Mouse (Mus musculus): Measurements from ENCODE around the gene Acbd6.

Acbd6 gene

DNA sequence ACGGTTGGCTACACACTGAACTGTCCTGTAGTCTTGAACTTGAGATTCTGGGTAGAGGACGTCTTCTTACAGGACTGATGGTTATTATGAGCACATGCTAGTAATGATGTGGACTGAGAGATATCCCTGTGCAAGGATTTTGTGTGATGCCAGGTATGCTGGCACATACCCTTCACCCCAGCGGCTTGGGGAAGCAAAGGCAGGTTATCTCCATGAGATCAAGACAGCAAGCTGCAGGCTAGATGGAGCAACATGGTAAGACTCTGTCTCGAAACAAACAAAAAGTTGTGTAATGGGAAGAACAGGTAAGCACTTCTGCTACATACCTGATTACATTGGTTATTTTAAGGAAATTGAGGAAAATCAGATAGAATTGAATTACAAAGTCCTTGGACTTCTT lies 2.1 kb downstream of the Acbd6 start:
- no peak for DNase-seq (ENCODE audit: low read depth in 1 of 2, low spot score in 2 of 2)

DNA sequence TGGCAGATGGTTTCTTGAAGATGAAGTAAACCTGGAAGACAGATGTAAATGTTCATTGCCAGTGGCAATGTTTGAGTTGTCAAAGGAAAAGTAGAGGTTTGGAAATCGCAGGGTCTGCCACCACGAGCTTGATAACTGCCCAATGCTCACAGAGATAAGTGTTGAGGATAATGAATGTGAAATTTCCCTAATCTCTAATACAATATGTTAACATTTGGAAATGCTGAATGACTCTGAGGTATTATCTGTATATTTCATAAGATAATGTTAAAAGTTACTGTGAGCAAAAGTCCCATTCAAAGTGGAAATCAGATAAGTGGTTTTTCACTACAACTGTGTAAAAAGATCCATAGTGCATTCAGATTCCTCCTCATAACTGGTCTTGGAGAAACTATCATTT lies 2.8 kb downstream of the Acbd6 start:
- DNase-seq (ENCODE audit: low read depth in 1 of 2, low spot score in 2 of 2): no peak

DNA sequence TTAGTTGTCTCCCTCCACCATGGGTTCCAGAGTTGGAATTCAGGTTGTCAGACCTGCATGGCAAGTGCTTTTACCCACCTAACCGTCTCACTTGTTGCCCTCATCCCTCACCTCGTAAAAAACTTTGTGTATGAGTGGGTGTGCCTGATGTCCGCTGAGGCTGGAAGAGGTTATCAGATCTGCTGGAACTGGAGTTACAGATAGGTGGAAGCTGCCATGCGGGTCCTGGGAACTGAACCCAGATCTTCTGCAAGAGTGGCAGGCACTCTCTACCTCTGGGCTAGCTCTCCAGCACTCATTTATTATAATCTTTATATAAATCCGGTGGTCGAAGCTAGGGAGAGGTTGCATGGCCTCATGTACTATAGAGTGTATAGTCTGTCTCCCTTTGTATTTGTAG lies 4.3 kb downstream of the Acbd6 start:
- DNase-seq (ENCODE audit: low read depth in 1 of 2, low spot score in 2 of 2): no peak

DNA sequence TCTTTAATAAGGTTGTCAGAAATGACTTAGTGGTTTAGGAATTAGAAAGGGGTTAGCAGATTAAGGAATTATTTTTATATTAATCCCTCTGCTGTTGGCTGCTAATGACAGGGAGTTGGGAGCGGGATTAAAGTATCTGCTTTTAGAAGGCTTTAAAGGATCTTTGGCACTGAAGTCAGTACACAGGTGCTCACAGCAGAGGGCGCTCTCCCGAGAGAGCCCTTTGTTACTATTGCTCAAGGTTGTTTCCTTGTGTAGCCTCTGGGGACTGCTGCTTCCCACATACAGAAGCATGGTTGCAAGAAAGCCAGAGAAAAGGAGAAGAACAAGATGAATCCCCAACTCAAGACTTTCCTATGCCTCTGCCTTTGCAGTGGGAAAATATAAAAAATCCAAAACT lies 6.8 kb downstream of the Acbd6 start:
- DNase-seq (ENCODE audit: low read depth in 1 of 2, low spot score in 2 of 2): no peak

DNA sequence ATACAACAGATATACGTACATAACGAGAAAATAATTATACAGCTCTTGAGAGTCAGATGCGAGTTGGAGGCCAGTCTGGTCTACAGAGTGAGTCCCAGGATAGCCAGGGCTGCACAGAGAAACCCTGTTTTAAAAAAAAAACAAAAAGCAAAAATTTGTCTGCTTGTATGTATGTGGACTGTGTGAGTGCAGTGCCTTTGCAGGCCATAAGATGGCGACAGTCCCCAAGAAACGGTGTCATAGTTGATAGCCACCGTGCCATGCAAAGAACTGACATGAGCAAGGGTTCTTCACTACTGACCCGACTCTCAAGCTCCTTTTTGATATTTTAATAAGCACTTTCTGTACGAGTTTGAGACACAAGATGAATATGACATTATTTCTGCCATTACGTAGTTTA lies 10.2 kb downstream of the Acbd6 start:
- no peak for DNase-seq (ENCODE audit: low read depth in 1 of 2, low spot score in 2 of 2)

DNA sequence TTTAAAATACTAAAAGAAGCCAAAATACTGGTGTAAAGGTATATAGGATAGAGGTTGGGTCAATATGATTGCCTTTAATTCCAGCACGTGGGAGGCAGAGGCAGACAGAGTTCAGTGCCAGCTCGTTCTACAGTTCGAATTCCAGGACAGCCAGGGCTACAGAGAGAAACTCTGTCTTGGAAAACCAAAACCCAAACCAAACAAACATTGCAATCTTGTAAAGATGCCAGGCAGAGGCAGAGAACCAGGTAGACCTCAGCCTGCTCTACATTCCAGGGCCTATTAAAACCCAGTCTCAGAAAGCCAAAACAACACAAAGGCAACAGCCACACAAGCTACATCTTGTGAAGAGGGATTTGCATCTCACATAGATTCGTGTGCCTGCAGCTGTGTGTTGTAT lies 11.4 kb downstream of the Acbd6 start:
- DNase-seq (ENCODE audit: low read depth in 1 of 2, low spot score in 2 of 2): no peak

DNA sequence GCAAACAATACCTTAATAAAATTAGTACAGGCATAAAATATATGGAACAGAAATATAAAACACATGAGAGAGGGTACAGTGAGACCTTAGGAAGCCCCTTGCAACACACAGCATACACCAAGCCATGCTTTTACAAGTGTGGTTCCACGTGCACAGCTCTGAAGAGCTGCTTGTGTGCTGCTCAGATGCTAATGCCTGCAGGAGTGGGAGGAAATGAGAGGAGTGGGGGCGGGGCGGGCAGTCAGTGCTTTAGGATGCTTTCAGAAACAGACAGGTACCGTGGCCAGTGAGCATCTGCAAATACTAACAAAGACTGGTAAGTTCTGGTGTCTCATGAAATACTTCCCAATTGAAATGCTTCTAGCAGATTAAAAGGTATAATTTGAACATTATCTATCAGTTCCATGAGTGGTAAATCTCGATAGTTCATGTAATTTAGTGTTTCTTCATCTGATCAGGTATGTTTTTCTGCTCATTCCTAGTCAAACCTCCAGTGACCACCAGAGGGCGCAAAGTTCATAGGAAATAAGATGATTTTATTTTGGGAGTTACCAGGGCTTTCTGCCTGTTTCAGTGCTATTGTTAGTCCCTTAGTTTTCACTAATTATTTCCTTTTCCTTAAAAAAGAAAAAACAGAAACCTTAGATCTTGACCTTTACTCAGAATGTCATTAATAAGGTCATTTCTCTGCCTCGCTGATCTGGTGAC lies 17.2 kb downstream of the Acbd6 start:
- DNase-seq (ENCODE audit: low read depth in 1 of 2, low spot score in 2 of 2): peak in 1 of 2 experiments; percentile 7

DNA sequence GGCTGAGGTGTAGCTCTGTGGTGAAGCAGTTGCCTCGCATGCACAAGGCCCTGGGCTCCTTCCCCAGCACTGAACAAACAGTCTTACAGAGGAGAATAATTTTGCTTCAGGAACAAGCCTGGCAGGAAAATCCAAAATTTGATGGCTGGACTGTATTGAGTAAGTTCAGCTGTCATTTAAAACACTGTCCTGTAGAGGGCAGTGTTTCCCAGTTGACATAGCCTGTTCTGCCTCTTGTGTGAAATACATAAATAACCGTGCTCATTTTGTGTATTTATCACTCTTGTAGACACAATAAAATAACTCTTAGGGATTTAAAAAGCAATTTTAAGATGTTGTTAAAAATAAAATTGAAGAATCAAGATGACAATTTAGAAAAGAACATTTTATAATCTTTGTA lies 18.5 kb downstream of the Acbd6 start:
- no peak for DNase-seq (ENCODE audit: low read depth in 1 of 2, low spot score in 2 of 2)

DNA sequence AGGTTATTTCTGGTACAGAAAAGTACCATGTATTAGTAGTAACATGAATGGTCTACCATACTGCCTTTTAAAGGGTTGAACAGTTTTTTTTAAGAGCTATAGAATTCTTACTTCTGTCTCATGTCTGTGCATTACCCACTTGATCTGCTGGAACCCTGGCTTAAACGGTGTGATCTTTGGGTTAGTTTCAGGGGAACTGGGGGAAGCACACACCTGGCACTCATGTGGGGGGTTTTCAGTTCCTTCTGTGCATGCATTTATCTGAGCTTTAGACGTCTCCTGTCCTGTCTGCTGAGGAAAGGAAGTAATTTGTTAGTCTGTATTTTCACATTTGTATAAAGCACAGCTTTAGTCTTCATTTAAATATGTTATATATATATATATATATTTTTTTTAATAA lies 19.4 kb downstream of the Acbd6 start:
- no peak for DNase-seq (ENCODE audit: low read depth in 1 of 2, low spot score in 2 of 2)

DNA sequence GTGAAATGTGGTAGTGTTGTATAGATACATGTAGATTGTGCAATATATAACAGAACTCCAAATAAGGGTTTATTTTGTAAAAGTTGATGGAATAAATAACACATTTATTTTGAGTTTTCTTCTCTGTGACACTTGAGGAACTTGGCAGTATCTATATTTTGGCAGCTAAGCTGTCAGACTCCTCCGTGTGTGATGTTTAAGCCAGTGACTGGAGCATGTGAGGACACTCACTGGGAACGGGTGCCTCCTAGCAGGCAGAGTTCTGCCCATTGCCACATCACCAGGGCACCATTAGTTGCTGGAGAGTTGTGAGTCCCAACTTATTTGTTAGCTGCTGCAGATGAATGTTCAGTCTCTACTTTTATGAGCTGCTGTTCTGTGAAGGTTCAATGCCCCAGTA lies 30.0 kb downstream of the Acbd6 start:
- DNase-seq (ENCODE audit: low read depth in 1 of 2, low spot score in 2 of 2): no peak

DNA sequence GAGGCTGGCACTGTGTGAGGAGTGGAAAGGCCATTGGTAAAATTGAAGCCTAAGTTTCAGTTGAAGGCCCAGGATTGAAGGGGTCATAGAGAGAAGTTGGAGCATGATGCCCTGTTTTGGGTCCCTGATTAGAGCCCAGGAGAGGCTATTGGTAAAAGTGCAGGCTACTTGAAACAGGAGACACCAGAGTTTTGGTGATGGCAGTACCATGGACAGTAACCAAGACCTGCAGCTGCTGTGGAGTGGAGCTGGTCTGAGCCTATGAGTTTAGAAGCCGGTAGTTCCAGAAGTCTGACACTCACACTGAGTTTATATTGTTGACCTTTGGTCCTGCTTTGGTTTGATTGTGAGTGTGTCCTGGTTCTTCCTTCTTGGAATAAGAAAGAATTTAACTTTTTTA lies 36.2 kb downstream of the Acbd6 start:
- DNase-seq (ENCODE audit: low read depth in 1 of 2, low spot score in 2 of 2): no peak

DNA sequence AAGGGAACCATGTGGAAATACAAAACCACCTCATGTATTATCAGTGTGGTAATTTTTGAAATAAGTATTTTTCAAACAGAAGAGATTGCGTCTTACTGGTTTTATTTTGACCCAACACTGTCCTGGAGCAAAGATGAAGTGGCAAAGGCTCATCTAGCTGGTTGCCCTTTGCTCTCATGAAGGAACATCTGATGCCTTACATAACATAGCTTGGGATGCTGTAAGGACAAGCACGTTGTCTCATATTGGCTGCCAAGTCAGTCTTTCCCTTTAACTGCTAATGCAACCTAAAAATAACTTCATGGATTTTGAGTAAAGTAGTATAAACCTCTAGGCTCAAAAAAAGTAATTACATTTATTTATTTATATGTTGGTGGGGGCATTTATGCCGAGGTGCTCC lies 38.7 kb downstream of the Acbd6 start:
- DNase-seq (ENCODE audit: low read depth in 1 of 2, low spot score in 2 of 2): no peak

DNA sequence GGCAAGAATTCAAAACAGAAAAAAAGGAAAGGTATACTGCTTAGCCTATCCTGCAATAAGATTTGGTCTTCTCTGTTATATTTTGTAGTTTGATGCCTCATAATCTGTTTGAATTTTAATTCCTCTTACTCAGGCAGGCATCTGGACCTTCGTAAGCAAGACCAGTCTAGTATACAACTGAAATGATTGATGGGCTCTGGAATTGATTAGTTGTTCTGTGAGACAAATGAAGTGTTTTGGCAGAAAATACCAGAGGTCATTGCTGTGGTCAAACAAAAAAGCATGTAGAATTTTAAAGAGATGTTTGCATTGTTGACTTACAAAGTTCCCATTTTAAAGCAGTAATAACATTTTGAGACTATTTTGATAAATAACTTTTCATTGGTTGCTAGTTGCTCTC lies 46.8 kb downstream of the Acbd6 start:
- DNase-seq (ENCODE audit: low read depth in 1 of 2, low spot score in 2 of 2): no peak

DNA sequence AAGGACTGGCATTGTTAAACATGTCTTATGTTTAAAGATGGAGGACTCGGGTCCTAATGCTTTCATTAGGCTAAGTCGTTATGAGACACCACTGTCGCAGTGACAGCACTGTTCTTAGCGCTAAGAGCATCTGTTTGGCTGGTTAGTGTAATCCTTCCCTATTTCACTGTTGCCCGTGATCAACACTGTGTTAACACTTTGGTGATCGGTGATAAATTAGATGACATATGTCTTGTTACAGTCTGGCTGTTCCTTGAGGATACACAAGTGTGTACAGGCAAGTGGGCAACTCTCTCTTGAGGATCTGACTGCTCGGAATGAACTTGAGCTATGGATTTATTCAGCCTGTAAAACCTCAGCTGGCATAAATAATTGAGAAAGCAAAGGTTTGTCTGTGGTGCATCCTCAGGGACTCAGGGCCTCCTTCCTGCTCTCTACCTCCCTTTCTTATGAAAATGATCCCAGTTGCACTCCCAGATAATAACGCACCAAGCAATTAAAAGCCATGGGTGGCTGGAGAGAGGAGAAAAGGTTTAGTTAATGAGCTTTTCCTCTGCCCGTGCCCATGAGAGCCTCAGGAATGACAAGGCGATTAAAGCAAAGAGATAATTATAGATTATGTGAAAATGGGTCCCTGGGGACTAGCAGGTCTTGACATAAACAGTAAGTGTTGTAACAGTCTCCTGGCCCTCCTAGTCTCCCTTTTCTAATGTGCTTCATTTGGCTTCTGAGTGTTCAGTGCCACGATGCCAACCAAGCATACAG lies 47.7 kb downstream of the Acbd6 start:
- no peak for DNase-seq (ENCODE audit: low read depth in 1 of 2, low spot score in 2 of 2)

DNA sequence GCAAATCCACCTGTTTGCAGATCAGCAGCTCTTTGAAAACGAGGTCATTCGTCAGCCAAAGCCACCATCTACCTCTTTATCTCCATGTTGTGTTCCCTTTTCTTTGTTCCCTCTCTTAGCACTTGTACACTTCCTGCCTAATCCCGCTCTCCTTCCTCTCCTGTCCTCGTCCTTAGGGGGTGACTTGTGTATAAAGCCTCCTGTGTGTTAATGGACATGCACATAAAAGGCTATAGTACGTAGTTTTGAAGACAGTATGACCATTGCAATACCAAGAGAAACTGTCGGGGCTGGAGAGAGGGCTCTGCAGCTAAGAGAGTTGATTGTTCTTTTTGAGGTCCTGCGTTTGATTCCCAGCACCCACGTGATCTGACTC lies 48.2 kb downstream of the Acbd6 start:
- no peak for DNase-seq (ENCODE audit: low read depth in 1 of 2, low spot score in 2 of 2)

DNA sequence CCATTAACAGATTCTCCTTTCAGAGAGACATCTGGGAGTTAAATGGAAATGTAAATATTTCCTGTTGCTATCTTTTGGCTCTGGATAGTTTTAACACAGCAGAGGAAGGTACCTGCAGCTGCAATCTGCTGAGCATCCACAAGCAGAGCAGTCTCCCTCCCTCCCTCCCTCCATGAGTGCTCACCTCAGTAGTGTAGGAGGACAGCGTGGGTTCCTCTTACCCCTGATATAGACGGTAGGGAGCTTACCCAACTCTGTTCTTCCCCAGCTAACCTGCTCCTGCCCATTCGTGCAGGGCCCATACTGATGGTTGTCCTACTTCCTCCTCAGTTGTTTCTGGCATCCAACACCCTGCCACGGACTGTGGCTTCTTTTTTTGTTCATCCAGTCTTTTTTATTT lies 50.6 kb downstream of the Acbd6 start:
- DNase-seq (ENCODE audit: low read depth in 1 of 2, low spot score in 2 of 2): no peak

DNA sequence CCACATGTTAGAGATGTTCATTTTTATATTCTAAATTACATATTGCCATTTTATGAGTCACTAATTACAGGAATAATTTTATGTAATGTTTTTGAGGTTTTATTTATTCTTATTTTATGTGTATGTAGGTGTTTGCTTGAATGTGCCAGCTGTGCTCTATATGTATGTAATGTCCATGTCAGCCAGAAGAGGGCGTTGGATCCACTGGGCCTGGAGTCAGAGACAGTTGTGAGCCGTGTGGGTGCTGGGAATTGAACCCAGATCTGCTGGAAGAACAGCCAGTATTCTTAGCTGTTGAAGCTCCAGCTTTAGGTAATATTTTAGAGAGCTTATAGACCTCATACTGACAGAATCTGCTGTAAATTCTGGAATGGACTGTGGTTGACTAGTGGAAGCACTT lies 56.5 kb downstream of the Acbd6 start:
- no peak for DNase-seq (ENCODE audit: low read depth in 1 of 2, low spot score in 2 of 2)

DNA sequence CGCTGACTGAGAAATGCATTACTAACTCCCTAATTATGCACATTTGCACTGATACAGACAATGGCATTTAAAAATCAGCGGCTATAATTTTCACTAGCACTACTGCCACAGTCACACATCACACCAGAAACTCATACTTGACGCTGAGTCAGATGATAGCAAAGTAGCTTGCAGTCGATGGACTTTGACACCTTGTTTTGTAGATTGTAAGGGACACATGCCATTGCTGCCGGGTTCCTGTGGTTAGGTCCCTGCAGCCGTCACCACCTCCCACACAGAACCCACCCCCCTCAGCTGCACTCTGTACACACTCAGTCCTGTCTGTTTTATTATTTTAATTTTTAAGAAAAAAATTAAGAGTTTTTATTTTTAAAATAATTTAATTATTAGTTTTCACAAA lies 63.2 kb downstream of the Acbd6 start:
- DNase-seq (ENCODE audit: low read depth in 1 of 2, low spot score in 2 of 2): no peak

DNA sequence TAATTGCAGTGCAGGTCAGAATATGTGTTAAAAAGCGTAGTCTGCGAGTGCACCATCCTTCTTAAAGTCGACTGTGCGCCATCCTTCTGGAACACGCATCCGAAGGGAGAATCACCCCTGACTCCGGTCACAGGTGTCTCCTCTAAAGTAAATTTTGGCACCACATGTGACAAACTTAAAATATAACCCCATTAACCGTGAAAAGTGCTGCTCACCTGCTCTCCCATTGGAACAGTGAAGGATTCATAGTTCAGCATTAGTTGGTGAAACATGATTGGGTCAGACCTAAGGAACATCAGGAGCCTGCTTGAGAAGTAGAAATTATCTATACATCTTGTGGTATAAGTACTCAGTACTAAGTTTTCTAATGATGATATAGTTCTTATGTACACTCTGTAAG lies 65.3 kb downstream of the Acbd6 start:
- no peak for DNase-seq (ENCODE audit: low read depth in 1 of 2, low spot score in 2 of 2)

DNA sequence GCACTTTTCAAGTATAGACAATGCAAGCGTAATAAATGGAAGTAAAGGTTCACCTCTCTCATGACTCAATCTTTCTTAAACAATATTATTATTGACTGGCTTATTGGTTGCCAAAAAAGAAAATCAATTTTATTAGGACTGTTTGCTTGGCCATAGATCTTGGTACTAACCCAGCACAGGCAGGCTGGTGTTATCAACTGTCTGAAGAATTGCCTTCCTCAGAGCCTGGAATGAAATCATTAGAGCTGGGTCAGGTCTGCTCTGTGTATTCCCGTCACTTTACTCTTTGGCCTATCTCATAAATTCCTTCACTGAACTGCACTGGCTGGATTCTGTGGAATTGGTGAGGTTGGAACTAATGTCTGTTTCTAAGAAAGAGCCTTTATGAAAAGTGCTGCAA lies 69.8 kb downstream of the Acbd6 start:
- no peak for DNase-seq (ENCODE audit: low read depth in 1 of 2, low spot score in 2 of 2)

DNA sequence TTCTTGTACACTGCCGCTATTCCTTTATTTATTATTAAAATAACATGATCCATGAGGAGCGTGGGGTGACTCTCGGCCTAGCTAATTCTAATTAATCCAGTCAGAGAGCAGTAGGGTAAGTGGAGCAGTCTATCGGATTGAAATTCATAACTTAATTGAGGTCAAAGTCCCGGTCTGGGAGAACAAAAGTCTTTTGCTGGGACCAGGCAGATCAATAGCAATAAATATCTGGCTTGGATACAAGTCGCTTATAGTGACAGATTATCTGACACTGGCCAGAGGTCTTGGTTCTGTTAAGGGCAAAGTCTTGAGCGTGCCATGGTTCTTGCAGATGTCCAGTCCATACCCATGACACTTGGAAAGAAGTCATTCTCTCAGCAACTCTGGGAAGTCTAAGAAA lies 78.7 kb downstream of the Acbd6 start:
- no peak for DNase-seq (ENCODE audit: low read depth in 1 of 2, low spot score in 2 of 2)

DNA sequence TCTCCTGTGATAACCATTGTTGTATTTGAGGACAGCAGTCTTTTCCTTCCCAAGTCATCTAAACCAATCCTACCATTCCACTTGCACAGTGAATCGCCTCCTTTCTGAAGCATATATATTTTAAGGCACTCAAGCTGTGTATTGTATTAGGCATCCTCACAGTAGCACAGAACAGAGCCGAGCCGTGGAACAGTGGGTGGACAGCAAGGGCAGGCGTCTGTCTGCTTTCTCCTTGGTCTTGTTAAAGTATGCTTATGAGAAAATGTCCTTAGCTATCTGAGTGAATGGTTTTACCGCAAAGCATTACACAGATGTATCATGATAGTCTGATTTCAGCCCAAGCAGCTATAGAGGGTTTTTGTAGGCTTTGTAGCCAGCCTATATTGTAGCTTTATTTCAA lies 87.9 kb downstream of the Acbd6 start:
- no peak for DNase-seq (ENCODE audit: low read depth in 1 of 2, low spot score in 2 of 2)
